Mouse (Mus musculus) liver, adult (tissue): Measurements from ENCODE around the gene Fbll1.

Experiments used
- GATA4 ChIP-seq: IDR thresholded peaks from 2 replicates; pipeline ENCODE4 v1.6.1; 2014; ENCODE audit warnings: mild to moderate bottlenecking, low read length; ENCODE audit not compliant: insufficient replicate concordance

The Fbll1 gene

DNA sequence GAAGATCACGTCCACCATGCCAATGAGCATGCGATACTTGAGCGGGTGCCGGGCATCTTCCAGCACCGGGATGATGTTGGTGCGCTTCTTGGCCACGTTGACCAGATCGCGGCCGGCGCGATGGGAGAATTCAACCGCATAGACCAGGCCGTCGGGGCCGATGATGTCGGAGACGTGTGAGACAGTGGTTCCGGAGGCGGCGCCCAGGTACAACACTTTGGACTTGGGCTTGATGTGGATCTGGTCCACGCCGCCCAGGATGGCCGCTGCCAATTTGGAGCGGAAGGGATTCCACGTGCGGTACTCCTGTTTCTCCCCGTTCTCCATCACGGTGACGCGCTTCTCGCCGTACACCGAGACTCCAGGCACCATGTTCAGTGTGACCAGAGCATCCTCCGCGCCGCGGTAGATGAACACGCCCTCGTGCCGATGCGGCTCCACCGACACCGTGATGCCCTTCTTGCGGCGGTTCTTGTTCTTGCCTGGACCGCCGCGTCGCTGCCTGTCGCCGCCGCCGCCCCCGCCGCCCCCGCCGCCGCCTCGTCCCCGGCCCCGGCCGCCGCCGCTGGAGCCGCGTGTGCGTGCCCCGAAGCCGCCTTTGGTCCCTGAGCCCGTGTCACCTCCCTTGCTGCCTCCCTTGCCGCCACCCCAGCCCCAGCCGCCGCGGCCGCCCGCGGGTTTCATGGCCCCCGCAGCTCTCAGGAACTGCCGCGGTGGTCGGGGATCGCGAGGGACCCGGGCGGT is 761 bp downstream of the Fbll1 start:
- TF ChIP-seq GATA4 = no peak

DNA sequence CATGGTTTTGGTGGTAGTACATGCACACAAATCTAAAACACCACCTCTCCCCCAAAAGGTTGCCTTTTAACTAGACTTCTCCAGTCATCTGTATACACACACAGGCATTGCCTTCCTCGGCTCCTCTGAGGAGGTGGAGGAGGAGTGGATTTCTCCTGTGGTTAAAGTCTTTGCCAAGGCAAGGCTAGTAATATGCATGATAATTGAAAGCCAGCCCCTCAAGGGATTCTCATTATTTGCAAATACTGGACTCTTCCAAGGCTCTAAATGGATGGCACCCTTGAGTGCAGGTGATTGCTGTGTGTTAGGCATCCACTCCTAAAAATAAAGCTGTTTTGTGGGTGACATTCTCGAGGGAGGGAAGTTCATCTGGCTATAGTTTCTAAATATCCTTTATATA is 10.2 kb downstream of the Fbll1 start:
- no peak for TF ChIP-seq GATA4

DNA sequence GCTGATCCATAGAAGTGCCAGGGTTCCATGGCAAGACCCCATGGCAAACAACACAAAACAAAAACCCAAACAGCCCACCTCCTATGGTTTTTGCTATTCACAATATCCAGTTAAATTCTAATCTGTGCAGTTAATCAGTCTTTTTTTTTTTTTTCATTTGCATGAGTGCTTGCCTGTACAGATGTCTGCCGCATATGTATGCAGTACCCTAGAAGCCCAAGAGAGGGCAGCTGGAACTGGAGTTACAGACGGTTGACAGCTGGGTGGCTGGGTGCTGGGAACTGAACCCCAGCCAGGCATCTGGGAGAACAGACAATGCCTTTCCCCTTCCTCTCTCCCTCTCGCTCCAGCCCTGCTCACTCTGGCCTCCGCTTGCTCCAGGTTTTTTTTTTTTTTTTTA is 14.1 kb downstream of the Fbll1 start:
- TF ChIP-seq GATA4 = no peak

DNA sequence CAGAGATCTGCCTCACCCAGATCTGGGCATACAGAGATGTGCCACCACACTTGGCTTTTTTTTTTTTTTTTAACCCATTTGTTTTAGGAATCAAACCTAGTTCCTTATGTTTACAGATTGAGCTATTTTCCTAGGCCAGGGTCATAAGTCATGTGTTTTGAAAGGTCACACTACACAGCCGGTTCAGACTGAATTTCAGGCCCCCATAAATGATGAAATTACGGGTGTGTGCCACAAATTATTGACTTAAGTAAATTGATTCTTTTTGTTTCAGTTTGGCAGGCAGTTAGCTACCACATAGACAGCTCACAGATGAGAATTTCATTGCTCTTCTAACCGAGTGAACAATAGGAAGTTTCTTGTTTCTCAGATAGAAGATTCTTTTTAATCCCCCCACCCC is 14.7 kb downstream of the Fbll1 start:
- no peak for TF ChIP-seq GATA4

DNA sequence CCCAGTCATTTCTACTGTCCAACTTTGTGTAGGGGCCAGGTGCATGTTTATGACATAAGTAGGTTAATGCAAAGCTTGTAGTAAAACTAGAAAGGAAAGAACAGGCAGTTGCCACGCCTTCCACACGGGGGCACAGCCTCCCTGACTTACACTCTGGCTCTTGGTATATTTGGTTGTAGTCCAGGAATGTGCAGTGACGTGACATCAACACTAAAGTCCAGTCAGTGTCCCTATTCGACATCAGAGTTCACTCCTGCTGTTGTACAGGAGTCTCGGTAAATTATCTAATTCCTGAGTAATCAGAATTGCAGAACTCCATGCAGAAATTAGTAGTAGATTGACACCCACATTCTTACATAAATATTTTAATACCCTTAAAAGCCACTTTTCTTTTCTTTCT is 15.6 kb downstream of the Fbll1 start:
- TF ChIP-seq GATA4 = no peak

DNA sequence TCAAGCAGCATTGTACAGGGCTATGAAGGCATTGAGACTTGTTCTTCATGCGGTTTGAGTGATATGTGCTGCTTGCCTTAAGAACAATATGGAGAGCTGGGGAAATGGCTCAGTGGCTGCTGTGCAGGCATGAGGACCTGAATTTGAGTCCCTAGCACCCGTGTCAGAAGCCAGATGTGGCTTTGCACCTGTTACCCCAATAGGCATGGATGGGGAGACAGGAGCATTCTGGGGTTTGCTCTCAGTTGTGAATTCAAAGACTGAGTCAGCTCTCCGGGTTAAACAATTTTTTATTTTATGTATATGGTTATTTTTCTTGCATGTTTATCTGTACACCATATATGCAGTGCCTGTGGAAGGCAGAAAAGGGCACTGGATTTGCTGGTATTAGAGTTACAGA is 16.2 kb downstream of the Fbll1 start:
- no peak for TF ChIP-seq GATA4

DNA sequence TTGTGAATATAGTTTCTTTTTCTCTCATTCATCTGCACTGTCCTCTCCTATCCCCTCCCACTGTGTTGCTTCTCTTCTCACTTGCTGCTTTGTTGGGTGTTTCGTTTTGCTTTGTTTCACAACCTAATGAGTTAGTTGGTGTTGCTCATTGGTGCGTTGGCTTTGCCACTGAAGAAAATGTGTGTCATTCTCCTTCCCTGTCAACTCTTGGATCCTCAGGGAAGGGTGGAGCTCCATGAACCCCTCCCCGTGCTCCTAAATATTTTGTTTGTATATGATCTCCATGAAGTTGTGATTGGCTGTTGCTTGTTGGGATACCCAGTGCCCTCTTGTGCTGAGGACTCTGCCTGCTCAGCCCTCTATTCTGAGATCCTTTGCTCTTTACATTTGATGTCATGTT is 18.3 kb downstream of the Fbll1 start:
- no peak for TF ChIP-seq GATA4

DNA sequence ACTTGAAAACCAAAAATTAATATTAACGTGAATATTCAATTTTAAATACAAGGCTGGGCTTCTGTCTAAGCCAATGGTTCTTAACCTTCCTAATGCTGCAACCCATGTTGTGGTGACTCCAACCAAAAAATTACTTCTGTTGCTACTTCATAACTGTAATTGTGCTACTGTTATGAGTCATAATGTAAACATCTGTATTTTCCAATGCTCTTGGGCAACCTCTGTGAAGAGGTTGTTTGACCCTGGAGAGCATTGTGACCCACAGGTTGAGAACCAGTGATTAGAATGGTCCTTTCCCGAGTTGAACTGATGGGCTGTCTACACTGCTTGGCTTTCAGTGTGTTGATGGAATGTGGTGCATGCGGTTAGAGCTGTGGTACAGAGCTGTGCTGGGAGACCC is 22.2 kb downstream of the Fbll1 start:
- no peak for TF ChIP-seq GATA4

DNA sequence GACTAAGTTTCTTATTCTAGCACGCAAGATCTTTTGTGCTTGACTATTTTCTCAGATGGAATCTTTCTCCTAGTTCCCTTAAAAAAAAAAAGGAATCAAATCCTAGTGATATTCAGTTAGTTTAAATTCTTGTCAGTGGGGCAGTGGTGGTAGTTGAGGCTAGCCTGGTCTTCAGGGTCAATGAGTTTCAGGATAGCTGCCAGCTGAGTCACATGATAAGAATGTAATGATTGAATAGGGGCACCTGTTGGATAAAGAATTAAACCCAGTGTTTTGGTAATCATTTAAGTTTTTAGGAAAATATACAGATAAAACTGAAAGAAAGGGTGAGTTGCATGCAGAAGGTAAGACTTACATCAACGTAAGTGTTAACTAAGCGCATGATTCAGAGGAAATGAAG is 23.1 kb downstream of the Fbll1 start:
- TF ChIP-seq GATA4 = no peak

DNA sequence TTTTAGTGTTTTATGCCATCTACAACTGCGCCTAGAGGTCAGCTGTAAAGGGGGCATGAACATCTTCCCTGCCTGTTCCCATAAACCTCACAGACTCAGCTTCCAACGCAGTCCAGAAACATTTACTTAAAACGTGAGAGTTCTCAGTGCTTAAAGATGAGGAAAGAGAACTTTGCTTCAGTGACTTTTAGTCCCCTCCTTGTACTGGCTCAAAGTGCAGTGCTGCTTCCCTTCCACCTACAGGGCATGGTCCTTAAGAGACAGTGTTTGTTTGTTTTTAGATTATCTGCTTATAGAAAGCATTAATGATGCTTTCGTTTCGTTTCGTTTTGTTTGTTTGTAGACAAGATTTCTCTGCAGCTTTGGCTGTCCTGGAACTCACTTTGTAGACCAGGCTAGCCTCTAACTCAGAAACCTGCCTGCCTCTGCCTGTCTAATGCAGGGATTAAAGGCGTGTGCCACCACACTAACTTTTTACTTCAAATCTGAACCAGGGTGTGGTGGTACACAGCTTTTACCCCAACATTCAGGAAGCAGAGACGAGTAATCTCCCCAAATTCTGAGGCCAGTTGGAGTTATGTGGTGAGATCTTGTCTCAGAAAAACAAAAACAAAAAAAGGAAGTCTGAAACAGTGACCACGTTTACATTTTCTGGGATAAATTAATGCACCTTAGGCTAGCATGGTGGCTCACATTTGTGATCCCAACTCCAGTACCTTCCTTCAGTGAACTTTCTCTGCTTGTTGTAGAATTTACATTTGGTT is 27.8 kb downstream of the Fbll1 start:
- no peak for TF ChIP-seq GATA4

DNA sequence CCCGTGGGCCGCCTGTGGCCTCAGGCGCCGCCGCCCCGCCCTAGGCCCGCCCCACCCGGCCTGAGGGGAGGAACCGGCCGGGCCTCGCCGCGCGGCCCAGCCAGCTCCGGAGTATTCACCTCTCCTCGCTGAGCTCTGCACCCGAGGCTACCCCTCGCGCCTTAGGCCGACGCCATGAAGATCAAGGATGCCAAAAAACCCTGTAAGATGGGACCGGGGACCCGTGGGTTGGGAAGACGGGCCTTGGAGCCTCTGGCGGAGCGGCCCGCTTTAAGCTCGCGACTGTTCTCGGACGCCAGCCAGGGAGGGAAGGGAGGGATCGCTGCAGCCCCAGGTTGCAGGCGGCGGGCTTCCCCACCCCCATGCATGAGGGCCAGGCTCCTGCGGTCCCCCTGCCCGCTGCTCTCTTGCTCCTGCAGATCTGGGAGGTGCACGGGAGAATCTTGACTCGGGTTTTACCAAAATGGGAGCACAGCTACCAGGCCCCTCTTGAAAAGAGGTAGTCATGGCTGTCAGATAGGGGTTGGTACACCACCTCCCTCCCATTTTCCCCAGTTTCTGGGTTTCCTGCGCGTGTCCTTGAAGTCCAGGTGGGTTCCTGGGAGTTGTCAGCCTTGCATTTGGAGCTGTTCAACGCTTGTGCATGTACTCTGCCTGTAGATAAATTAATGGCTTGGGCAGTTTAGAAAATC is 28.8 kb downstream of the Fbll1 start:
- TF ChIP-seq GATA4 = no peak

DNA sequence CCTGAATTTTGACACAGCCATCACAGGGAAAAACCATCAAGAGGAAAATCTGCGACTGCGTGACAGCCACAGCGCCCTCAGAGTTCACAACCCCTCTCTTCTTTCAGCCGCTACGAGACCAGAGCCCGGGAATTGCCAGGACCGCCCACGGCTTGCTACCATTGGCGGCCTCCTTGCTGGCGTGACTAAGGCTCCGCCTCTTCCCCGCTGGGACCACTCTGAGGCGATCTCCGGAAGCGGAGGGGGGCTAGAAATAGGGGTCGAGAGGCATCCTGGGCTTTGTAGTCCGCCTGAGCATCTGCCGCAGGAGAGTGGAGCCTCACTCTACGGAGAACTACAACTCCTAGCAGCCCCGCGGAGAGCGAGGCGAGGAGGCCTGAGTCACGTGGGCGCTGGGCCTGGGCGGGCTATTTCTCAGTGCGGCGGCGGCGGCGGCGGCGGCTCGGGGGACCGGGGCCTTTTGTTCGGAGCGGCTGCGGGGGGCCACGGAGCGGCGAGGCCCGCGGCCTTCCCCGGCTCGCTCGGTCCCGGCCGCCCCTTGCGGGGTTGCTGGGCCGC is 29.4 kb downstream of the Fbll1 start, which contains the start of gene Pank3:
Gene Pank3, plus strand, starts transcription at position 297 of the 558 bp plus-strand sequence.
- TF ChIP-seq GATA4 = peak; percentile 37; the same call in 1 of the 2 replicates

DNA sequence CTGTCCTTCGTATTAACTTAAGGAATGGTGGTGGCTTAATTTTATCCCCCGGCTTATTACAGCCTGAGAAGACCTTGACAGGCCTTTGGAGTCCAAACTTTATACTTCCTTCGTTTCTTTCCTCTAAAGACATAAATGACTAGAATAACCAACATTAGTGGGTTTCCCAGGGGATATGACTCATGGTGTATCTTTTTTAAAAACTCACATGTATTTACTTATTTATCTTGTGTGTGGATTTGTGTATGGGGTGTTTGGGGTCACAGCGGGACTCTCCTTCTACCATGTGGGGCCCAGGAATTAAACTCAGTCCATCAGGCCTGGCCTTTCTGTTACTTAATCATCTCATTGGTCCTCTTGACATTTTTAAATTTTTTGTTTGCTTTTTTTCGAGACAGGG is 31.8 kb downstream of the Fbll1 start:
- TF ChIP-seq GATA4 = no peak

DNA sequence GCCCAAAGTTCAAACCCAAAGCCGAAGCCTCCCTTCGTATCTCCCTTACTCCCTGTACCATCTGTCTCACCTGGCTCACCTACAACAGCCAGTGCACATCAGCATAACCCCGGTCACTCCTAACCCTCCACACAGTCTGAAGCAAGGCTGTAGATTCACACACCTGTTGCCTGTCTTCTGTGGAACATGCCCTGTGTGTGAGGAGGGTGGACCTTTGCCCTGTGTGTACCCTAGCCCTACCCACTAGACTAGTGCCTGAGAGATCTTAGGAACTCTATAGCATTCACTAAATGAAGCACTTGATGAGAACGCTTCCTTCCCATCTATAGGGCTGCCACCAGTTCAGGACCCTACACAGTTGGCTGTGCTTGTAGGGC is 38.1 kb downstream of the Fbll1 start:
- TF ChIP-seq GATA4 = no peak

DNA sequence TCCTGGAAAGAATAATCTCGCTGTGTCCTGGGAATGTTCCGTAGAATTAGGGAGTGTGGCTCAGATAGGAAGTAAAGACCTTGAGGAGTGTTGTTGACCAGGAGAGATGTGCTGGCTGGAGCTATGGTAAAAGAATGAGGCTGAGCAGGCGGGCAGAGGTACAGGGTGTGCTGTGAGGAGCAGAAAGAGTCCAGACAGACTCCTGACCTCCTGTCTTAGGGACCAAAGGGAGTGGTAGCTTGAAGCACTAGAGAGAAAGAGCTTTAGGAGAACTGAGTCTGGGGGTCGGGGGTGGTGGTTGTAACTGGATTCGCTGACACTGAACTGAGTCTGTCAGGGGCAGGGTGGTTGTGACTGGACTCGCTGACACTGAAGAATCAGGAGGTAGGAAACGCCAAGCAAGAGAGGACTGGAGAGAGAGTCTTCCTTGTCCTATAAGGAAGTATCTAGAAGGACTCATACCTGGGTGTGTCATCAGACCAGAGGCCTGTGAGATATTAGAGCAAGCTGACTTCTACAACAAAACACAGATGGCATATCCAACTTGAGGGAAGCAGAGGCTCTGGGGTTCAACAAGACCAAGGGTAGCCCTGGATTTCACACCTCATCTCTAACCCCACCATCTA is 38.6 kb downstream of the Fbll1 start:
- TF ChIP-seq GATA4 = no peak
